Mouse (Mus musculus) heart, postnatal 25 days (tissue): ENCODE results near the gene Tat. TPM values are rescaled to one million over a fixed set of nuclear protein-coding genes. Genes with fewer than 3 reads are reported as not detected.
"Not testable (repeated sequence)": the region's sequence is repeated elsewhere in the genome, so short reads cannot be mapped to it uniquely, and the experiment has no call there.

Experiments used
- DNase-seq: peaks from one replicate; pipeline ENCODE4 v3.0.0; 2022; ENCODE audit warnings: low spot score
- intact Hi-C: fragments of 180-260 bp; cut with DNase I; formaldehyde crosslinking; loops from one replicate; pipeline ENCODE4 v1.15.1; 2025
- total RNA-seq, 2 experiments: library from RNA; stranded (reverse); gene quantifications; 2 replicates each; pipeline ENCODE4 v1.2.3; 2021

Tat gene
- total RNA-seq, 2 experiments from 2014 or later, result 0.78 to 0.83 TPM

DNA sequence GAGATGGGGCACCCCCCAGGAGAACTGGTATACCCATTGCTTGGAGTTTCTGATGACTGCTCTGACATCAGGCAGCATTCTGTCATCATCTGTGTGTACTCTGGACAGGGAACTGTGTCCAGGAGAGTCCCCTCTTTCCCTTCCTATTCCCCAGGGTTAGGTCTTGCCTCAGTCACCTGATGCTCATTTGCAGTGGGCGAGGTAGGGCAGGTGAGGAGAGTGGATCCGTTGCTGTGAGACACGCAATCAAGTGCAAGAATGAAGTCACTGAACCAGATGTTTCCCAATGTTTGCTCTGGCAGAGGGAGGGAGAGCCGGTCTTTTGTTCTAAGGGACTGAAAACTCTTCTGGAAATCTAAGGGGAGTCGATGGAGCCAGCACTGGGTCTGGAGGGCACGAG lies 10.9 kb upstream of the Tat start:
- no peak for DNase-seq
- intact Hi-C loops, result no loop called here

- intact Hi-C loops, result no loop called here
- DNase-seq, result no peak
Observed at GRCm38 (mm10) chr8:109982386-109983105, 7.7 kb upstream of the Tat start.

- no peak for DNase-seq
- intact Hi-C loops, result no loop called here
Observed at GRCm38 (mm10) chr8:109983944-109984343, 6.3 kb upstream of the Tat start.

DNA sequence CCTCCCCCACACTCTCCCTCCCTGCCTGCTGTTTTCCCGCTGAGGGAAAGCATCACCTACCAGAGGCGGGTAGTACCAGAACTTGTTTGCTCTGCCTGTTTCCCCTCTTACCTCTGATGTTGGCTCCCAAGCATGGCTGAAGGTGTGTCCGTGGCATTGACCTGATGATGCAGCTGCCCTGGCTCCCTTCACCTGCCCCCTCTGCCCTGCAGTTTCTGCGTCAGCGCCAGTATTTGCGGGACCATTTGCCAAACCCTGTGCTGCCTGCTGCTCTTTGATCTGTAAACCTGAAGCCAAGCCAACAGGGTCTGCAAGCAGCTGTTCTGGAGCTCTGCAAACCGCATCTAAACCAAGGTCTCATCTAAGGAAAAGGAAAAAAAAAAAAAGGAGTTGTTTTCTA lies 3.9 kb upstream of the Tat start:
- intact Hi-C loops, result no loop called here
- no peak for DNase-seq

DNA sequence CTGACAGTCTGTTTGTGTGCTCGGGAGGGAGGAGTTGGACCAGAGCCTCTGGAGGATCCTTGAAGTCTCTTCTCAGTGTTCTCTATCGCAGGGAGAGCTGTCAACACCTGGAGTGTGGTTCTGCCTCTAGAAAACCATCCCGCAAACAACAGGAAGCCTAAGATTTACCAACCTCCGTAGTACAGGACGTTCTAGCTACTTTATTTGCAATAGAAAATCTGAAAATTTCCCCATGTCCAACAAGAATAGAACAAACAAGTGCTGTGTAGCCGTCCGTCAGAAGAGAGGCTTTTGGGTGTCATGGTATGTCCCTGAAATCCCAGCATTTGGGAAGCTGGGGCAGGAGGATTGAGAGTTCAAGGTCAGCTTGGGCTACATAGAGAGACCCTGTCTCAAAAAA lies 2.5 kb upstream of the Tat start:
- intact Hi-C loops, result no loop called here
- DNase-seq, result no peak

- intact Hi-C loops, result no loop called here
Observed at GRCm38 (mm10) chr8:109989151-109989550, 1.1 kb upstream of the Tat start.

GRCm38 (mm10) chr8:109992166-109992565 lies 1.9 kb downstream of the Tat start:
- intact Hi-C loops, result no loop called here
- no peak for DNase-seq

More at GRCm38 (mm10) chr8:109989151-109989550, 1.1 kb upstream of the Tat start:
- no peak for DNase-seq

- DNase-seq, result no peak
- intact Hi-C loops, result no loop called here
Observed at GRCm38 (mm10) chr8:109992951-109993350, 2.7 kb downstream of the Tat start.

- no peak for DNase-seq
- intact Hi-C loops, result no loop called here
Observed at GRCm38 (mm10) chr8:109997381-109997780, 7.1 kb downstream of the Tat start.

- intact Hi-C loops, result no loop called here
- no peak for DNase-seq
Observed at GRCm38 (mm10) chr8:109998066-109998465, 7.8 kb downstream of the Tat start.

GRCm38 (mm10) chr8:109999974-110000373 lies 9.7 kb downstream of the Tat start:
- intact Hi-C loops, result no loop called here
- no peak for DNase-seq

GRCm38 (mm10) chr8:110002953-110003352 lies 12.7 kb downstream of the Tat start:
- intact Hi-C loops, result no loop called here
- DNase-seq, result no peak

- no peak for DNase-seq
- intact Hi-C loops, result no loop called here
Observed at GRCm38 (mm10) chr8:110004300-110004699, 14.1 kb downstream of the Tat start.

DNA sequence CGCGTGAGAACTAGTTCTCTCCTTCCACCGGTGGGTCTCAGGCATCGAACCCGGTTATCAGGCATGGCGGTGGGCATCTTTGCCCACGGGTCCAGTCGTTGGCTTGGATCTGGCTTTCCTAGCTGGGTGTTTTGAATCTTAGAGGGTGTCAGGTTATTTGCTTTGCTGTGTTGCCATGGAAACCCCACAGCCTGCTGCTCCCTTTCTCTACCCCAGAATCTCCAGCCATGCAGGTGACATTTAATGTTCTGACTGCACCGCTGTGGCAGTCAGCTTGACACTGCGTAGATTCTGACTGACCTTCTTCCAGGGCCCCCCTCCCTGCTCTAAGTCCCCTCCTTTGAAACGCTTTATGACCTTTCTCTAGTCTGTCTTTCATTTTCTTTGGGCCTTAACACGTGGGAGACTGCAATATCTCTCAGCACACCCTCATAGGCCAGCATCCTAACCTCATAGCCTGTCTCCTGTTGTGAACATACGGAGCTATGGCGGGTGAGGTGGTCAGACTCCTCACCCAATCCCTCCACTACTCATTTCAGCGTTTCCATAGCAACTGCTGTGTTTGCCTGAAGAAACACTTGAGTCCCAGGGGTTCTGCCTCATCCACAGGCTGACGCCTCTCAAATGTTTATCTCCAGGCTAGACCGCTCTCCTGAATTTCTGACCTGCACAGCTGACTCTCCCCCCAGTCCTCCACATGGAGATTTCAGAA lies 16.2 kb downstream of the Tat start:
- intact Hi-C loops, result no loop called here
- no peak for DNase-seq

DNA sequence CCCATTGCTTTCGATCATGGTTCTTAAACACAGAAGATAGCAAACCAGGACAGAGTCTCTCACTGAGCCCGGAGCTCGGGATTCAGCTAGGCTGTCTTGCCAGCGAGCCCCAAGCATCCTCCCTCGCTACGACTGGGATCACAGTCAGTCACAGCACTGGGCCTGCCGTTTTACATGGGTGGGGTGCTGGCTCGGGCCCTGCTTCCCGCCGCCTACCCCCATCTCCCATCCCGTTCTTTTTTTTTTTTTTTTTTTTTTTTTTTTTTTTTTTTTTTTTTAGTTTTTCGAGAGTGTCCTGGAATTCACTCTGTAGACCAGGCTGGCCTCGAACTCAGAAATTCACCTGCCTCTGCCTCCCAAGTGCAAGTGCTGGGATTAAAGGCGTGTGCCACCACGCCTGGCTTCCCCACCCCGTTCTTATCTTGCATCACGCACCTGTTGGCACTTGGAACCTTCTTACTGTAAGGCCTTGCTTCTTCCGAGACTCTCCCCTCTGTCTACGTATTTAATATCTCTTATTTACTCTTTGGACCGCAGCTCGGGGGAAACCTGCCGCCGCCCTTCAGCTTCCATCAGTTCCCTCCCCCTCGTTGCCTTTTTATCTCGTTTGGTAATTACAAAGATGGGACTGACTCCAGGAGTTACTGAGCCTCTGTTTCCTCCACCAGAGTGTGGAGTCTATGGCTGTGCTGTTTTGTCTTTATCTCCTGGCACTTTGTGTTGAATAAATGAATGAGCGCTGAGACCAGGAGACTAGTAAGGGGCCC lies 18.2 kb downstream of the Tat start:
- no peak for DNase-seq
- intact Hi-C loops, result no loop called here

DNA sequence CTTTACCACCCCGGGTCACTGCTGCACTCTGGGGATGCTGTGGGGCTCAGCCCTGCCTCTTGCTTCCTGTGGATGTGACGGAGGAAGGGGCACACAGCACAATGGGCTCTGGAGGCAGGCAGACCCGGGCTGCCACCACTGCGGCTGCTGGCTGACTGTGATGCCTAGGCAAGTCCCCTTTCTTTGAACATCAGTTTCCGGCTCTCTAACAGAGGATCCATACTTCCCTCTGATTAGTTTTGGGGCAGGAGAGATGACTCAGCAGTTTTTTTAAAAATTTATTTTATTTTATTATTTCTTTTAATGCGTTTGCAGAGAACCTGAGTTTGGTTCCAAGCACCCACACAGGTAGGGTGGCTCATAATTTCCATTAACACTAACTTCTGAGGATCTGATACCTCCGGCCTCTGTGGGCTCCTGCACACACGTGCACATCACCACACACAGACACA lies 18.8 kb downstream of the Tat start:
- DNase-seq, result no peak
- intact Hi-C loops, result no loop called here

- DNase-seq, result no peak
- intact Hi-C loops, result loop anchor here (1.0 kb wide), 1 partner anchor 60 kb away; no protein-coding TSS in a partner anchor
Observed at GRCm38 (mm10) chr8:110010868-110011267, 20.6 kb downstream of the Tat start.

DNA sequence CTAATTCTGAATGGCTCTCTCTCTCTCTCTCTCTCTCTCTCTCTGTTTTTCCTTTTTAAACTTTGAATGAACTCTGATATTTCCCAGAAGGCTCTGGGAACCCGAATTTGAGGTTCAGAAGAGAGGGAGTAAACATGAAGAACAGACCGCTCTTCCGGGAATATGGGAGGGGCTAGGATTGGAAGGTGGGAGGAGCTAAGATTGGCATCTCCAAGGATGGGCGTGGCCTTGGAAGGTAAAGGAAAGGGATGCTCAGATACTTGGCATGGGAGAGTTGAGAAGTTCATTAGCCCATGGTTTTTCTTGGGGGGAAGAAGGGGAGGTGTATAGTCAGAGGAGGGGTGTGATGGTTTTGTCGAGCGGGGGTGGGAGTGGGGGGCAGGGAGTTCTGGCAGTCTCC lies 31.8 kb downstream of the Tat start:
- DNase-seq, result no peak

DNA sequence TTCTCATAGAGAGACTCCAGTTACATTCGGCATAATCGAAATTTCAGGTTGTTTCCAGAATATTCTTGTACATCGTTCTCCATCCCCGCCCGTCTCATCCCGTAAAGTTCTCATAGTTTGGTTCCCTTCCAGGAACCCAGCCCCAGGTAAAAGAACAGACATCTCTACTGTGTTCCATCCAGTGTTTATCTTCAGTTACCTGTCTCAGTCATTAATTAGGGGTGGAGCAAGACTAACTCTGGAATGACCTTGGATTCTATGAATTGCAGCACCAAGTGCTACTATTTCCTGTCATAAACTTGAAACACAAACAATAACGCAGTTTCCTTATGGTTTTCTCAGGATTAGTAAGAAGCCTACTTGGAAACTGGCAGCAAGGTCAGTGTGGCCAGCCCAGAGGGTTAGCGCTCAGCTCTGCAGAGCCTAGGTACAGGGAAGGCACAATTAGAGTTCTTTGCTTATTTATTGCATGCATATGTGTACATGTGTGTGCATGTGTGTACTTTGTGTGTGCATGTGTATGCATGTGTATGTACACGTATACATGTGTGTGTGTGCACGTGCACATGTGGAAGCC lies 32.6 kb downstream of the Tat start:
- DNase-seq, result no peak
- intact Hi-C loops, result no loop called here

More for the DNA sequence above, 31.8 kb downstream of the Tat start:
- intact Hi-C loops, result no loop called here

GRCm38 (mm10) chr8:110033771-110034170 lies 43.5 kb downstream of the Tat start:
- intact Hi-C loops, DNase-seq: not testable (repeated sequence)
